9 mouse cellular contexts compared by ENCODE assay signal in genomic region chr4:133440377-133440795, GRCm38 (mm10). TPM values are rescaled to one million over a fixed set of nuclear protein-coding genes. Genes with fewer than 3 reads are reported as not detected.
DNase-seq lines count a peak whose midpoint lies in the region; ATAC-seq lines count a peak whose summit lies in the region.
"Had no signal": no experiment of that assay in that cellular context is flagged by ENCODE, and none has a peak within 500 bp of the region (broad histone marks: within the 10 kb centered on the region; RNA-seq: fewer than 3 reads in every experiment).

No protein-coding gene starts in this region.

- H3K4me1 ChIP-seq in lung, embryonic 15.5 days, result peaks cover 14% of the 10 kb centered on the region
- peaks cover 37% of the 10 kb centered on the region for H3K4me1 ChIP-seq in embryonic facial prominence, embryonic 15.5 days

- no peaks in the 10 kb centered on the region for H3K27me3 ChIP-seq in lung, embryonic 15.5 days
- H3K27me3 ChIP-seq in embryonic facial prominence, embryonic 15.5 days, result no peaks in the 10 kb centered on the region

- H3K4me2 ChIP-seq in lung, embryonic 15.5 days, result peak overlapping the region; percentile 43
- peak overlapping the region; percentile 46 for H3K4me2 ChIP-seq in embryonic facial prominence, embryonic 15.5 days (replicated peaks)

- no peak for DNase-seq in lung, postnatal 25 days (ENCODE audit: low spot score)
- peak; percentile 83 for DNase-seq in large intestine, adult 2 months (ENCODE audit: low read depth, low spot score)
- DNase-seq in retina, embryonic 14.5 days (ENCODE audit: low spot score), result peak; percentile 72
- no peak for DNase-seq in urinary bladder, postnatal 10 days (ENCODE audit: low spot score)
- no peak for DNase-seq in left cerebral cortex, adult 11 months (ENCODE audit: low spot score)
- DNase-seq in kidney, adult 8-10 months, result no peak

- 7% methylated on average over 6 of the region's 6 CpGs for WGBS in lung, embryonic 15.5 days
- WGBS in embryonic facial prominence, embryonic 15.5 days, result 8% methylated on average over 6 of the region's 6 CpGs
- 12% methylated on average over 6 of the region's 6 CpGs for WGBS in large intestine, adult 2 months

- H3K4me3 ChIP-seq in lung, embryonic 15.5 days, result no peak overlapping the region
- H3K4me3 ChIP-seq in embryonic facial prominence, embryonic 15.5 days (replicated peaks), result peak overlapping the region; percentile 21

- no peak overlapping the region for H3K27ac ChIP-seq in lung, embryonic 15.5 days
- peak overlapping the region; percentile 83 for H3K27ac ChIP-seq in embryonic facial prominence, embryonic 15.5 days (replicated peaks)

- no peaks in the 10 kb centered on the region for H3K9me3 ChIP-seq in lung, embryonic 15.5 days
- no peaks in the 10 kb centered on the region for H3K9me3 ChIP-seq in embryonic facial prominence, embryonic 15.5 days (replicated peaks)

- no peak for ATAC-seq in lung, embryonic 15.5 days (ENCODE audit: borderline replicate concordance, extremely low read depth, low FRiP score, low TSS enrichment)
- ATAC-seq in embryonic facial prominence, embryonic 15.5 days (ENCODE audit: insufficient number of reproducible peaks, low FRiP score, low TSS enrichment, low read depth), result peak; percentile 75; the same call in 1 of the 2 replicates

- H3K36me3 ChIP-seq in lung, embryonic 15.5 days, result no peaks in the 10 kb centered on the region
- H3K36me3 ChIP-seq in embryonic facial prominence, embryonic 15.5 days, result no peaks in the 10 kb centered on the region

- no peak overlapping the region for H3K9ac ChIP-seq in lung, embryonic 15.5 days
- no peak overlapping the region for H3K9ac ChIP-seq in embryonic facial prominence, embryonic 15.5 days

RNA-seq across cellular contexts. Expression of gene Tent5b, which starts 39.5 kb away (rescaled TPM):
- polyA plus RNA-seq in lung, embryonic 15.5 days (2015; fragmentation: Nextera tagmentation; extraction: Ambion mirVana), result 1.5 and 1.9 TPM in 2 replicates
- 9.7 and 11.2 TPM in 2 replicates for polyA plus RNA-seq in embryonic facial prominence, embryonic 15.5 days (2015; fragmentation: Nextera tagmentation; extraction: Ambion mirVana)
- 5.1 and 5.2 TPM in 2 replicates for polyA plus RNA-seq in large intestine, adult 2 months (2012; rRNA removed)

RNA-seq across cellular contexts. Expression of gene Trnp1, which starts 58.0 kb away (rescaled TPM):
- polyA plus RNA-seq in lung, embryonic 15.5 days (2015; fragmentation: Nextera tagmentation; extraction: Ambion mirVana), result 0.79 and 1.2 TPM in 2 replicates
- polyA plus RNA-seq in embryonic facial prominence, embryonic 15.5 days (2015; fragmentation: Nextera tagmentation; extraction: Ambion mirVana), result 8.0 and 9.1 TPM in 2 replicates
- polyA plus RNA-seq in large intestine, adult 2 months (2012; rRNA removed), result 6.5 and 7.9 TPM in 2 replicates
- polyA plus RNA-seq: liver, embryonic 16.5 days had no signal

Comparison
In these comparisons a context has a peak if more than half of its experiments do, and no peak if none do; other contexts are left out.
1. DNase-seq: peak in large intestine, adult 2 months (single experiment) and retina, embryonic 14.5 days (single experiment); none in lung, postnatal 25 days (single experiment), urinary bladder, postnatal 10 days (single experiment), left cerebral cortex, adult 11 months (single experiment) and kidney, adult 8-10 months (0 of 2).